Mouse (Mus musculus): ENCODE data around the gene Fis1. TPM values are rescaled to one million over a fixed set of nuclear protein-coding genes. Genes with fewer than 3 reads are reported as not detected.

Fis1 gene
- polyA plus RNA-seq, 1 experiment from 2014 or later, result 255 TPM

DNA sequence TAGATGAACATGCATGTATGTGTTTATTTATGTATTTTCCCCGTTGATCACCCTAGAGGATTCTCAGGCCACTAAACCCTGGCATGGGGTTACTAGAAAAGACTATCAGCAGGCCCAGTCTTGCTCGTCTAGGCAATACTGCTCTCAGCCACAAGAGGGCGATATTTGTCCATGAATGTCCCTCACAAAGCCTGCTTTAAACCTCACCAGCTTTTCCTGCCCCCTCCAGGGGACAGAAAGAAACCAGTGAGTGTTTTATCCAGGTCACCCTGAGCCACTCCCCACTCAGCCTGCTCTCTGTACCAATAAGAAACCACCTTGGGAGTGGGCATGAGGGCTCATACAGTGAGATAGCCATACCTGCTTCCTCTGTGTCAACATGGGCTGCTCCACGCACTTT, 24.0 kb upstream of the Fis1 start:
- TF ChIP-seq CTCF (IDR thresholded peaks at IDR 0.05; ENCODE audit: low read depth) (peak; percentile 96), EP300 (optimal IDR thresholded peaks at IDR 0.05) (no peak)
- Histone ChIP-seq H3K9ac (ENCODE audit: low read length) (no peak overlapping the region), H3K4me1 (replicated peaks; ENCODE audit: control insufficient read depth, insufficient read depth) (no peaks in the 10 kb centered on the region), H3K4me3 (ENCODE audit: low read depth, low read length) (no peak overlapping the region), H3K9me3 (ENCODE audit: control insufficient read depth, low read length) (no peaks in the 10 kb centered on the region), H3K36me3 (ENCODE audit: control insufficient read depth, insufficient read depth, low read length) (no peaks in the 10 kb centered on the region), H3K4me2 (replicated peaks; ENCODE audit: low read depth) (no peak overlapping the region), H3K27me3 (ENCODE audit: control insufficient read depth, insufficient read depth, low read length) (no peaks in the 10 kb centered on the region), H3K27ac (replicated peaks) (no peak overlapping the region)
- 15% methylated on average over 4 of the region's 4 CpGs for WGBS
- DNase-seq (ENCODE audit: low spot score), result peak; percentile 86
- peak; percentile 71 for ATAC-seq (ENCODE audit: low FRiP score, low TSS enrichment)

DNA sequence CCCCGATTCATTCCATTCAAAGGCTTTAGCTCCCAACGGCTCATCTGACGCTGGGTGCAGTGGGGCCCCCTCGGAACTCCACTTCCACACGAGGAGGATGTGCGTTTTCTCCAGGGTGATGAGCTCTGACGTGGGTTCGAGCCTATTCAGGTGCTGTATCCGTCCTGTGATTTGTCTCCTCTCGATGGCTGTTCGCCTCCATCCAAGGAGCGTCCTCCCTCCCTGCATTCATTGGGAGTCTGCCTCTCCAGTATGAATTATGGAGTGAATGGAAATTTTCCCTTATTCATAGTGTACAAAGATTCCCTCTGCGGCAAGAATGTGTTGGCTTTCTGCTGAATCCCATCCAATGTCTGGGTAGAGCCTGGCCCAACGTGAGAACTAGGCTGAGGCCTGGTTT, 21.2 kb upstream of the Fis1 start:
- 84% methylated on average over 14 of the region's 14 CpGs for WGBS
- no peak overlapping the region for H3K4me2 ChIP-seq (replicated peaks; ENCODE audit: low read depth)
- no peak for ATAC-seq (ENCODE audit: low FRiP score, low TSS enrichment)
- no peaks in the 10 kb centered on the region for H3K4me1 ChIP-seq (replicated peaks; ENCODE audit: control insufficient read depth, insufficient read depth)
- no peak for DNase-seq (ENCODE audit: low spot score)
- no peak overlapping the region for H3K4me3 ChIP-seq (ENCODE audit: low read depth, low read length)
- no peaks in the 10 kb centered on the region for H3K27me3 ChIP-seq (ENCODE audit: control insufficient read depth, insufficient read depth, low read length)
- H3K27ac ChIP-seq (replicated peaks), result no peak overlapping the region
- no peak overlapping the region for H3K9ac ChIP-seq (ENCODE audit: low read length)
- TF ChIP-seq EP300 (optimal IDR thresholded peaks at IDR 0.05) (no peak), CTCF (IDR thresholded peaks at IDR 0.05; ENCODE audit: low read depth) (no peak)
- H3K9me3 ChIP-seq (ENCODE audit: control insufficient read depth, low read length), result no peaks in the 10 kb centered on the region
- no peaks in the 10 kb centered on the region for H3K36me3 ChIP-seq (ENCODE audit: control insufficient read depth, insufficient read depth, low read length)

DNA sequence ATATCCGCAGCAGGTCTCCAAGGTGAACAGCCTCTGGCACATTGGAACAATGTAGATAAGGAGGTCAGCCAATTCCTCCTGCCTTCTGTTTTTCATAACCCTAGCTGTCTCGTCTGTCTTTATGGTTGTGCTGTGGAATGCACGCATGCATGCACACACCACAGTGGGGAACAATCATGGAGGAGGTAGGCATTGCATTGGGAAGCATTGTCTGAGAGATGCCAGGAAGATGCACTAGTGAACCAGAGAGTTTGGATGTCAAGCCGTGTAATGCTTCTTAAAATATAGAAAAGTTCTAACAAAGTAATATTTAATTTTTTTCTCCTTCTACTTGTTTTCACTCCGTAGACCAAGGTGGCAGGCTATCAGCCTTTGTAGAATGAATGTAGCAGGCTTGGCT, 20.1 kb upstream of the Fis1 start:
- Histone ChIP-seq H3K4me2 (replicated peaks; ENCODE audit: low read depth) (no peak overlapping the region), H3K27me3 (ENCODE audit: control insufficient read depth, insufficient read depth, low read length) (no peaks in the 10 kb centered on the region), H3K4me3 (ENCODE audit: low read depth, low read length) (no peak overlapping the region), H3K27ac (replicated peaks) (no peak overlapping the region), H3K36me3 (ENCODE audit: control insufficient read depth, insufficient read depth, low read length) (no peaks in the 10 kb centered on the region), H3K4me1 (replicated peaks; ENCODE audit: control insufficient read depth, insufficient read depth) (no peaks in the 10 kb centered on the region), H3K9ac (ENCODE audit: low read length) (no peak overlapping the region), H3K9me3 (ENCODE audit: control insufficient read depth, low read length) (no peaks in the 10 kb centered on the region)
- DNase-seq (ENCODE audit: low spot score) (no peak), ATAC-seq (ENCODE audit: low FRiP score, low TSS enrichment) (no peak)
- TF ChIP-seq EP300 (optimal IDR thresholded peaks at IDR 0.05), result no peak
- TF ChIP-seq CTCF (IDR thresholded peaks at IDR 0.05; ENCODE audit: low read depth), result no peak
- 86% methylated on average over 5 of the region's 5 CpGs for WGBS

DNA sequence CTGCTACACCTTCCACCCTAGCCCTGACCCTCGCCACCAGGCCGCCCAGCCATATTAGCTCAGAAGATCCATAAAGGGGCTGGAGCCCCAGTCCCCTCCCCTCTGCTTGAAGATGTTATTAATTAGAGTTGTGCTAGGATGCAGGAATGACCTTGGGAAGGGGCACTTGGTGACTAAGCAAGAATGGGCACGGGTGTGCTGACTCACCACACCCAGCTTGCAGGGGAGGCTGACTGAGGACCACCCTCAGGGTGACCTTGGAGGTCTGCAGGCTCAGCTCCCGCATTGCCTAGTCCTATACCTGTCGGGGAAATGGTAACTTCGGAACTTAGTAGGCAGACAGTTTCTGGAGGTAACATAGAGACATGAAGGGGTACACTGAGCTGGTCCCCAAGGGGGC, 19.1 kb upstream of the Fis1 start:
- WGBS, result 89% methylated on average over 6 of the region's 6 CpGs

DNA sequence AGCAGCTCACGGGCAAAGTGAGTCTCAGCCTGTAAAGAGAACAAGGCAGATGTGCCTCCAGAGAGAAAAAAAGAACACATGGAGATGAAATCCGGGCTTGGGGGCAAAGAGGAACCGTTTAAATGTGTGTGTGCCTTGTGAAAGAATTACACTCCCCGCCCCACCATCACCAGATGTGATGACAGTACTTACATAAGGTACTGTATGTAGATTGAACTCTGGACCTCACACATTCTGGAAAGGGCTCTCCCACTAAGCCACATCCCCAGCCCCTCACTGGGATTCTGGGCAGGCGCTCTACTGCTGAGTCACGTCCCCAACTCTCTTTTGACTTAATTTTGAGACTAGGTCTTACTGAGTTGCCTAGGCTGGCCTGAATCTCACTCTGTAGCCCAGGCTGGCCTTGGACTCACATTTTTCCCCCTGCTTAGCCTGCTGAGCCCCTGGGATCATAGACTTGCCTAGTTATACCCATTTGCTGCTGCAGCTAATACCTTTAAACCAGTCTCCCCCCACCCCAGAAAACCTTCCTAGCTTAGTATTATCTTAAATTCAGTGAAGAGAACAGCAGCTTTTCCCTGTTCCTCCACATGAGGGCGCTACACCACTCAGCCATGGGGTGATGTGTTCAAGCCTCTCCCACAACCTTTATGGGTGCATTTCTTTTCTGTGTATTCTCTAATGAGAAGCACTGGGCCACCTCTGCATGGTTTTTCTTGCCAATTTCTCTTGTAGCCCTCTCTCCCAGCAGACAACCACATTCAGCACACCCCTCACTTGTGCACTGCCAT, 17.0 kb upstream of the Fis1 start:
- ATAC-seq (ENCODE audit: low FRiP score, low TSS enrichment), result no peak
- Histone ChIP-seq H3K27me3 (ENCODE audit: control insufficient read depth, insufficient read depth, low read length) (no peaks in the 10 kb centered on the region), H3K4me2 (replicated peaks; ENCODE audit: low read depth) (no peak overlapping the region), H3K36me3 (ENCODE audit: control insufficient read depth, insufficient read depth, low read length) (no peaks in the 10 kb centered on the region), H3K9ac (ENCODE audit: low read length) (no peak overlapping the region), H3K9me3 (ENCODE audit: control insufficient read depth, low read length) (no peaks in the 10 kb centered on the region), H3K4me1 (replicated peaks; ENCODE audit: control insufficient read depth, insufficient read depth) (no peaks in the 10 kb centered on the region), H3K4me3 (ENCODE audit: low read depth, low read length) (no peak overlapping the region), H3K27ac (replicated peaks) (no peak overlapping the region)
- no peak for DNase-seq (ENCODE audit: low spot score)
- peak; percentile 66 for TF ChIP-seq CTCF (IDR thresholded peaks at IDR 0.05; ENCODE audit: low read depth)
- TF ChIP-seq EP300 (optimal IDR thresholded peaks at IDR 0.05), result no peak
- WGBS, result 68% methylated on average over 7 of the region's 7 CpGs

More for the DNA sequence above, 19.1 kb upstream of the Fis1 start:
- TF ChIP-seq EP300 (optimal IDR thresholded peaks at IDR 0.05), result no peak
- TF ChIP-seq CTCF (IDR thresholded peaks at IDR 0.05; ENCODE audit: low read depth), result no peak
- no peak for ATAC-seq (ENCODE audit: low FRiP score, low TSS enrichment)
- H3K36me3 ChIP-seq (ENCODE audit: control insufficient read depth, insufficient read depth, low read length), result no peaks in the 10 kb centered on the region
- H3K4me2 ChIP-seq (replicated peaks; ENCODE audit: low read depth), result no peak overlapping the region
- H3K27me3 ChIP-seq (ENCODE audit: control insufficient read depth, insufficient read depth, low read length), result no peaks in the 10 kb centered on the region
- H3K9ac ChIP-seq (ENCODE audit: low read length), result no peak overlapping the region
- DNase-seq (ENCODE audit: low spot score), result no peak
- no peaks in the 10 kb centered on the region for H3K4me1 ChIP-seq (replicated peaks; ENCODE audit: control insufficient read depth, insufficient read depth)
- H3K27ac ChIP-seq (replicated peaks), result no peak overlapping the region
- H3K9me3 ChIP-seq (ENCODE audit: control insufficient read depth, low read length), result no peaks in the 10 kb centered on the region
- no peak overlapping the region for H3K4me3 ChIP-seq (ENCODE audit: low read depth, low read length)

DNA sequence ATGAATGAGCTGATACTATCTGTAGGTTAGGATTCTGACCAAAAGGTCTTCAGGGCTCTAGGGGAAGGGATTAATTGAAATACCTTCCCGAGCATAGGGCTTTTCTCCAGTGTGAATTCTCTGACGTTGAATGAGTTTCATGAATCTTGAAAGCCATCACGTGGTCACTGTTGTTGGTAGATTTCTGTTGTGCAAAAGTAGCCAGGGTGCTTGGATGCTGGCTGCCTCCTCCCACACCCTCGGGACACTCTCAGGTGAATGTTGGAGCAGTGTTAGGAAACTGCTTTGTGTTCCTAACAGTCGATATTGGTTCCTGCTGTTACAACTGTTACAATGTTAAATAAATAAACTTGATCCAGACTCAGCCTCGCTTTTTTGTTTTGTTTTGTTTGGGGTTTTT, 16.3 kb upstream of the Fis1 start:
- Histone ChIP-seq H3K4me2 (replicated peaks; ENCODE audit: low read depth) (no peak overlapping the region), H3K4me3 (ENCODE audit: low read depth, low read length) (no peak overlapping the region), H3K36me3 (ENCODE audit: control insufficient read depth, insufficient read depth, low read length) (no peaks in the 10 kb centered on the region), H3K27ac (replicated peaks) (no peak overlapping the region), H3K27me3 (ENCODE audit: control insufficient read depth, insufficient read depth, low read length) (no peaks in the 10 kb centered on the region), H3K9ac (ENCODE audit: low read length) (no peak overlapping the region), H3K9me3 (ENCODE audit: control insufficient read depth, low read length) (no peaks in the 10 kb centered on the region), H3K4me1 (replicated peaks; ENCODE audit: control insufficient read depth, insufficient read depth) (no peaks in the 10 kb centered on the region)
- TF ChIP-seq CTCF (IDR thresholded peaks at IDR 0.05; ENCODE audit: low read depth) (no peak), EP300 (optimal IDR thresholded peaks at IDR 0.05) (no peak)
- WGBS, result 80% methylated on average over 6 of the region's 6 CpGs
- ATAC-seq (ENCODE audit: low FRiP score, low TSS enrichment) (no peak), DNase-seq (ENCODE audit: low spot score) (no peak)

Data from stomach, postnatal 0 days (tissue).